Mouse (Mus musculus): ENCODE data around the gene Thegl.
A peak's percentile ranks its signal among the peaks of the same experiment; 100 is the strongest.

Thegl gene

GRCm38 (mm10) chr5:77097686-77098085, 81.9 kb downstream of the Thegl start:
- peak; percentile 30 for DNase-seq

- no peak for DNase-seq
These were observed 83.1 kb downstream of the Thegl start for GRCm38 (mm10) chr5:77098874-77099273.

- peak; percentile 58 for DNase-seq
These were observed 83.6 kb downstream of the Thegl start for GRCm38 (mm10) chr5:77099317-77099996.

- no peak for DNase-seq
These were observed 84.2 kb downstream of the Thegl start for GRCm38 (mm10) chr5:77099997-77100380.

- no peak for DNase-seq
These were observed 84.9 kb downstream of the Thegl start for GRCm38 (mm10) chr5:77100691-77101090.

GRCm38 (mm10) chr5:77102522-77103365, 86.9 kb downstream of the Thegl start:
- DNase-seq = peak; percentile 38

- DNase-seq = no peak
These were observed 91.5 kb downstream of the Thegl start for GRCm38 (mm10) chr5:77107146-77107822.

GRCm38 (mm10) chr5:77108806-77109205, 93.0 kb downstream of the Thegl start:
- DNase-seq = no peak

GRCm38 (mm10) chr5:77109814-77110213, 94.0 kb downstream of the Thegl start:
- DNase-seq = no peak

All from lung, postnatal 10 days (tissue).